Mouse (Mus musculus) A20 (cell line): ENCODE results near the gene Rom1.

ENCODE experiments used
- DNase-seq: peaks from one replicate; pipeline ENCODE4 v3.0.0-alpha.2; 2011; ENCODE audit warnings: low read depth, low spot score

The Rom1 gene

GRCm38 (mm10) chr19:8942276-8942964 is 13.3 kb upstream of the Rom1 start:
- DNase-seq: peak; percentile 80

- peak; percentile 99 for DNase-seq
Measured at GRCm38 (mm10) chr19:8941515-8942217, 12.5 kb upstream of the Rom1 start, which contains the start of gene Mta2. TSS of gene Mta2 (plus strand) at chr19:8941875.

DNA sequence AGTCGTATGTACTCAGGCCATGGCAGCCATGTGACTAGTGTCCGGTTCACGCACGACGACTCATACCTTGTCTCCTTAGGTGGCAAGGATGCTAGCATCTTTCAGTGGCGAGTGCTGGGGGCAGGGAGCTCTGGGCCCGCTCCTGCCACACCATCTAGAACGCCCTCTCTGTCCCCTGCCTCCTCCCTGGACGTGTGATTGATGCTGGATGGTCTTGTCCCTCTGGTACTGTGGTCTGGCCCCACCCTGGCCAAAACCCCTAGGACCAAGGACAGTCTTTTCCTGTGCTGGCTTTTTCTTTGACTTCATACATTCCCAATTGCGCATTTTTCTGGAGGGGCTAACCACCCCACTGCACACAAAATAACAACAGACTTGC is 12.0 kb upstream of the Rom1 start:
- DNase-seq: no peak

- DNase-seq: no peak
Measured at GRCm38 (mm10) chr19:8940526-8941133, 11.5 kb upstream of the Rom1 start.

GRCm38 (mm10) chr19:8936736-8937135 is 7.6 kb upstream of the Rom1 start:
- DNase-seq: no peak

DNA sequence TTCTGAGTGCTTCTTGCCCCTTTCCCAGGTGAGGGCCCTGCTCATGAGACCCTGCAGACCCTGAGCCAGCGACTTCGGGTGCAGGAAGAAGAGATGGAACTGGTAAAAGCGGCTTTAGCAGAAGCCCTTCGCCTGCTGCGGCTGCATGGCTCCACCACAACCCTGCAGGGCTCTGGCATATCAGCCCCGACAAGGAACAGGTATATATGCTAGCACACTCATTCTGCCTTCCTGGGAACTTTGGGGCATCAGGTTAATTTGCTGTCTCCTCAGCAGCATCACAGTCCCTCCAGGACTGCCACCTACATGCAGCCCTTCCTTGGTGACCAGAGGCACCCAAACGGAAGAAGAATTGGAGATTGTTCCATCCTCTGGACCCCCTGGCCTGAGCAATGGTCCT is 1.6 kb upstream of the Rom1 start:
- DNase-seq: no peak

DNA sequence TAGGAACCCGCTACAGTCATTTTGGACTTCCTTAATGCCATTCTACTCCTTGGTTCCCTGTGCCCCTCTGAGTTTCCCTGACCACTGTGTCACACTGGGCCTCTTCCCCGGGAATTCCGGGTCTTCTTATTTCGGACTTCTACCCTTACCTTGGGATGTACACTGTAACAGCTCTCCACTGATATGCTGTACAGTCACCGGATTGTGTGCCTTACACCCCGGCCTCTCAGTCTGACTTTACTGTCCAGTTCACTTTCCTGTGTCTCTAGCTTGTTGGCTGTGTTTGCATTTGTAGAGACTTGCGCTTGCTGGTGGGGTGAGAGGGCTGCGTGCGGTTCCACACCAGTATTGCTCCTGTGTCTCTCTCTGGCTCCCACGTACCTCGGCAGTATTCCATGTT is 961 bp upstream of the Rom1 start:
- no peak for DNase-seq

- DNase-seq: no peak
Measured at GRCm38 (mm10) chr19:8928689-8929223, 400 bp downstream of the Rom1 start.

DNA sequence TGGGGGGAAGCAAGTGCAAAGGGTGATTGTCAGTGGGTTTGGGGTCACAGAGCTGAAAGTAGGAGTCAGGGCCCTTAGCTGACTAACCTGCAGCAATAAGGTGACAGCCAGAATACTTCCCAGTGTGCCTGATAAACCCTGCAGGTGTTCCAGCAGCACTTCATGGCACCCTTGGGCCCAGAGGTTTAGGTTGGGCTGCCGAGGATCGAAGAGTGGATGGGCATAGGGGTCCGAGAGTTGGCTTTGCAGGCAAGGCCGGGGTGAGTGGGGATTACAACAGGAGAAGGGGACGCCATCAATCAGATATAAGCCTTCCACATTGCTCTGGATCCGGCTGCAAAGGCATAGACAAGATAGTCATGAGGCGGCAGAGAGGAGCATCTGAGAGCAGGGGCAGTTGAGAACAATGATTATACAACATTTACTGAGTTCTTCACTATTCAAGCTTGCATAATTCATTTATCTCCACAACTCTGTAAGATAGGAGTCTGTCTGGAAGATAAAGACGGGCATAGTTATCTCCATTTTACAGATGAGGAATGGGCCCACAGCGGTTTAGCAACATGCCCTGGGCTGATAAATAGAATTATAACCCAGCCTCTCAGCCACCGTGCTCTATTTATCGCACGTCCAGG is 1.1 kb downstream of the Rom1 start:
- DNase-seq: no peak

DNA sequence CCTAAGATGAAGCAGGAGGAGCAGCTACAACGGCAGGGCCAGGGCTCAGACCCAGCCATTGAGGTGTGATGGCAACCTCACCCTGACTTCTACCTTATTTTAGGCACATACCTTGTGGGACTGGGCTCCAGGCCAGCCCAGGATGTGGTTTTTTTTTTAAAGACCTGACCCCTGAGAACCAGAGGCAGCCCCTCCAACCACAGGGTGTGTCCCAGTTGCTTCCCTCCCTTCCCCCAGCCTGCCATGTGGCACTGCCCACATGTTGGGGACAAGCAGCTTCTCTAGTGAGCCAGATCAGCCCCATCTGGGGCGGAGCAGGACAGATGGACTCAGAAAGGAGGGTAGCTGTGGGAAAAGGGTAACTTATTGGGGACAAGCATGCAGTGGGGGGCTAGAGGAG is 2.4 kb downstream of the Rom1 start:
- DNase-seq: no peak

- no peak for DNase-seq
Measured at GRCm38 (mm10) chr19:8921741-8922140, 7.4 kb downstream of the Rom1 start.

- DNase-seq: peak; percentile 68
Measured at GRCm38 (mm10) chr19:8920836-8921291, 8.3 kb downstream of the Rom1 start.

- peak; percentile 96 for DNase-seq
Measured at GRCm38 (mm10) chr19:8920073-8920736, 9.0 kb downstream of the Rom1 start, which contains the start of gene B3gat3. TSS of gene B3gat3 (plus strand) at chr19:8920374.

GRCm38 (mm10) chr19:8919684-8920072 is 9.5 kb downstream of the Rom1 start:
- peak; percentile 57 for DNase-seq

- peak; percentile 77 for DNase-seq
Measured at GRCm38 (mm10) chr19:8919000-8919399, 10.2 kb downstream of the Rom1 start.

DNA sequence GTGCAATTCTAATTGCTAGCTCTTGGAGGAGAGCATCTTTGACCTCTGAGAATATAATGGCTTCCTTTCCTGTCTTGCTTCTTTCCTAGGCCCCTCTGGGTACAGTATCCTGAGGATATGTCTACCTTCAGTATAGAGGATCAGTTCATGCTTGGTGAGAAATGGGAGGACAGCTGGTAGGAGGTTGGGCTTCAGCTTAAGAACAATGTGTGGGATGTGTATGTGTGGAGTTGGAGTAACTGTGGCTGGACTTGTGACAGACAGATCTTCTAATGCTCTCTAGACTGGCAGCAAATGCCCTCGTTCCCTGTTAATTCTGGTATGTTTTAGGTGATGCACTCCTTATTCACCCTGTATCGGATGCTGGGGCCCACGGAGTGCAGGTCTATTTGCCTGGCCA is 14.9 kb downstream of the Rom1 start:
- no peak for DNase-seq

GRCm38 (mm10) chr19:8911810-8912209 is 17.3 kb downstream of the Rom1 start:
- no peak for DNase-seq

DNA sequence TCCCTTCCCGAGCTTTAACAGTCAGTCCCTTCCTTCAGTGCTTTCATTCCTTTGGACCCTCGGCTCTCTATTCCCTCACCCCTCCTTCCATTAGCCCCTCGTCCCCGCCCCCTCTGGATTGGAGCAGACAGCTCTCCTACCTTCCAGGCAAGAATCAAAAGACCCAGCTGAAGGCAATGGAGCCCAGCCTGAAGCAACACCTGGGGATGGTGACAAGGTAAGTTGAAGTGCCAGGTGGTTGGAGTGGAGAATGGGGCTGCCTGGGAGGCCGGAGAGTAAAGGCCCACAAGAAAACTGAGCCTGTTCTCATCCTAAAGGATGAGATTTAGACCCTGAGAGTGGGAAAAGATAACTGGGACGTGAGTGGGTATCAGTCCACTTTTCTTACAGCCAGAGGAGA is 20.6 kb downstream of the Rom1 start:
- DNase-seq: no peak

- DNase-seq: no peak
Measured at GRCm38 (mm10) chr19:8903412-8903811, 25.7 kb downstream of the Rom1 start.

DNA sequence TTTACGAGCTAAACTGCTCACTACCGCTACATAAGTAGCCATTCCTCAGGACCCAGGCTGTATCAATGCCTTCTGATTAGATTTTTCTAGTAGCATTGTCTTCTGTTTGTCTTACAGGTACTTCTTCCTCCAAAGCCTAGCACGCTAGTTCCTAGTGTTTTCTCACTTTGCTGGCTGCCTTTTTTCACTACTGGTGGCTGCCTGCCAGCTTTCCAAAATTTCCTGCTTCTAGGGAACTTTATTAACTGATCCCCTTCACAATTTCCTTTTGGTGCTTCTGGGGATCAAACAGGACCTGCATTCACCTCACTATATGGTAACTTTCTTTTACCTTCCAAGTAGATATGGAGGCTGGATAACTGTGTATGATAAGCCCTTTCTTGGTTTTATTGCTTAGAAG is 30.1 kb downstream of the Rom1 start:
- no peak for DNase-seq

DNA sequence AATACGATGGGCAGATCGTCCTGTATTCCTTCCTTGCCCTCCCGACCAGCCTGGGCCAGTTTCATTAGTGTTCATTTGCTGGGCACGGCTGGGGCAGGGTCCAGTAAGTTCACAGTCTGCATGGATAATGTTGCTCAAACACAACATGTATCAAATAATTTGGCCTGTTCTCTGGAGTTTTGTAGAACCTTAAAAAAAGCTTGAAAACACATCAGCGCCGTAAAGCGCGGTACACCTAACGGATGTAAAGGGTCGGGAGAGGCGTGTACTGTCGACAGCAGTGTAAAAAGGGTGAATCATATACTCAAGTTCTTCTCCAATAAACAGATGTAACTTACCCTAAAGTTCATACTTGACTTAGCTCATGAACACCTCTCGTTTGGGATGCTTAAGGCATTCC is 30.6 kb downstream of the Rom1 start:
- peak; percentile 49 for DNase-seq
